Mouse (Mus musculus): Measurements from ENCODE around the gene Tbl2. TPM values are rescaled to one million over a fixed set of nuclear protein-coding genes. Genes with fewer than 3 reads are reported as not detected.
A peak's percentile ranks its signal among the peaks of the same experiment; 100 is the strongest.

The Tbl2 gene
- polyA plus RNA-seq, 1 experiment from 2014 or later = 13.7 TPM

DNA sequence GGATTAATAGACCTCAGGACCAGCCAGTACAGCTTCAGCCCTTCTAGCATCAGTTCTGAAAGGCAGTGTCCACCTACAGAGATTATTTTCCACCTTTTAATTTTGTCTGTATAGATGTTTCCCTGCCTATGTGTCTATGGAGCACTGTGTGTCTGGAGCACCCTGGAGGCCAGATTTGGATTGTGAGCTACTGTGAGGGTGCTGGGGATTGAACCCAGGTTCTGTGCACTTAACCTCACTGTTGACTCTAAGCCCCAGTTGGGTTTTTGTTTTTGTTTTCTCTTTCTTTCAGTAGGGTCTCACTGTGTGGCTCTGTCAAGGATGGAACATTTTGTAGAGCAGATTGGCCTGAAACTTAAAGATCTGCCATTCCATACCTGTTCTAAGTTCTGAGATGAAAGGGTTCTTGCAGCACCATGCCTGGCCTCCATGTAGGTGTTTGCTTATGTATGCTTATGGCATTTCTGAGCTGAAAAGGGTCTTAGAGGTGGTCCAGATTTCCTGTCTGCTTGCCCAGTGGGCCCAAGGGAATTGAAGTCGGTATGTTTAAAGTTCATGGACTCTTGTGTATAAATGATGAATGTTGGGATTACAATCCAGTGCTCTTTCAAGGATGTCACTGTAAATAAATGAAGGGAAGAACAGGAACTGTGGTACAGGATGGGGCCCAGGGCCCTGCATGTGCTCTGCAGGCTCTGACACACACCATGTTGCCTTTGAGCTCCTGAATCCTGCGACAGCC lies 40.0 kb downstream of the Tbl2 start:
- no peak for ATAC-seq
- H3K27me3 ChIP-seq = no peaks in the 10 kb centered on the region
- peak overlapping the region; percentile 98 for H3K9ac ChIP-seq (replicated peaks)
- peak overlapping the region; percentile 98 for H3K4me3 ChIP-seq (replicated peaks)
- peaks cover 5% of the 10 kb centered on the region; the same call in 1 of the 2 replicates for H3K9me3 ChIP-seq
- WGBS = 75% methylated on average over 2 of the region's 2 CpGs
- peak overlapping the region; percentile 92 for H3K4me2 ChIP-seq (replicated peaks)
- H3K36me3 ChIP-seq = peaks cover 8% of the 10 kb centered on the region; the same call in 1 of the 2 replicates
- peaks cover 52% of the 10 kb centered on the region for H3K4me1 ChIP-seq (replicated peaks)
- H3K27ac ChIP-seq = no peak overlapping the region

DNA sequence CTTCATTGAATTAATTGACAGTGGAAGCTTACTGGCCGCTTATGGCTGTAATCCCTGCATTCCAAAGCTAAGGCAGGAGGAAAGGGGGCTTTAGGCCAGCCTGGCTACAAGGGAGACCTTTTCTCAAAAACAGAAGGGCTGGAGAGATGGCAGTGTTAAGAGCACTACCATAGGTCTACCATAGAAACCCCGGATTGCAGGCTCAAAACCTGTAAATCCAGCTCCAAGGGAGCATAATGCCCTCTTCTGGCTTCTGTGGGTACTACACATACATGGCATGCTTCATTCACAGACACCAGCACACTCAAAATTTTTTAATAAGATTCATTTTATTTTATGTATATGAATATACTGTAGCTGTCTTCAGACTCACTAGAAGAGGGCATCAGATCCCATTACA lies 42.2 kb downstream of the Tbl2 start:
- H3K4me1 ChIP-seq (replicated peaks) = peaks cover 49% of the 10 kb centered on the region
- H3K4me2 ChIP-seq (replicated peaks) = no peak overlapping the region
- H3K27me3 ChIP-seq = no peaks in the 10 kb centered on the region
- no peak overlapping the region for H3K9ac ChIP-seq (replicated peaks)
- no peak for ATAC-seq
- no peak overlapping the region for H3K27ac ChIP-seq
- 24% methylated on average over 2 of the region's 2 CpGs for WGBS
- H3K9me3 ChIP-seq = no peaks in the 10 kb centered on the region
- H3K36me3 ChIP-seq = peaks cover 19% of the 10 kb centered on the region
- no peak overlapping the region for H3K4me3 ChIP-seq (replicated peaks)

DNA sequence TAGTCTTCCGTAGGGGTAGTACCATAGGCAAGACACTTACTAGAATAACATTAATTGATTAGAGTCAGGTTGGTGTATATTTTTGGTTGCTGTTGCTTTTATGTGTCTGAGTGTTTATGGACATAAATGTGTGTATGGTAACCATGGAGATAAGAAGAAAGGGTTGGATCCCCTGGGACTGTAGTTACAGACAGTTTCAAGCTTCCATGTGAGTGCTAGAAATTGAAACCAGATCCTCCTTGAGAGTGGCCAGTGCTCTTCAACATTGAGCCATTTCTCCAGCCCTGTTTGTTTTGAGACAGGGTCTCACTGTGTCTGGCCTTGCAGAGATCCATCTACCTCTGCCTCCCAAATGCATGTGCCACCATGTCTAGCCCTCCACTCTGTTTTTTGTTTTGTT lies 43.0 kb downstream of the Tbl2 start:
- Histone ChIP-seq H3K27me3 (no peaks in the 10 kb centered on the region), H3K4me2 (replicated peaks) (no peak overlapping the region), H3K36me3 (peaks cover 19% of the 10 kb centered on the region), H3K27ac (no peak overlapping the region), H3K9me3 (no peaks in the 10 kb centered on the region), H3K9ac (replicated peaks) (0 out of 2 replicates have a peak overlapping the region, but pooled peaks have one; percentile 2), H3K4me1 (replicated peaks) (peaks cover 49% of the 10 kb centered on the region), H3K4me3 (replicated peaks) (no peak overlapping the region)
- ATAC-seq = no peak
- 93% methylated on average over 1 of the region's 1 CpGs for WGBS

DNA sequence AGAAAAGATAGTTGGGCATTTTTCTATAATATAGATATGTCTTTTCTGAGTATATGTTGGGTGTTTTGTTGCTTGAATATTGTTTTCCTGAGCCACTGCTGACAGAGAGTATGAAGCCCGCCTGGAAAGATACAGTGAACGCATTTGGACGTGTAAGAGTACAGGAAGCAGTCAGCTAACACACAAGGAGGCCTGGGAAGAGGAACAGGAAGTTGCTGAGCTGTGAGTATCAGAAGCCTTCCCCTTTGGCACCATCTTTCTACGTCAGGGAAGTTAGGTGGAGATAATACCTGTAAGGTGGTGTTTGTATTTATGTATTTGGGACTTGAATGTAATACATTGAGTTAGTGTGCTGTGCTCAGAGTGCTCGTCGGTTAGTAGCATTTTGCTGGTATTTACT lies 46.9 kb downstream of the Tbl2 start:
- no peak overlapping the region for H3K4me3 ChIP-seq (replicated peaks)
- peaks cover 23% of the 10 kb centered on the region for H3K4me1 ChIP-seq (replicated peaks)
- H3K27ac ChIP-seq = no peak overlapping the region
- H3K27me3 ChIP-seq = no peaks in the 10 kb centered on the region
- no peak overlapping the region for H3K4me2 ChIP-seq (replicated peaks)
- 90% methylated on average over 6 of the region's 6 CpGs for WGBS
- H3K36me3 ChIP-seq = peaks cover 41% of the 10 kb centered on the region
- no peak overlapping the region for H3K9ac ChIP-seq (replicated peaks)
- no peak for ATAC-seq
- no peaks in the 10 kb centered on the region for H3K9me3 ChIP-seq

DNA sequence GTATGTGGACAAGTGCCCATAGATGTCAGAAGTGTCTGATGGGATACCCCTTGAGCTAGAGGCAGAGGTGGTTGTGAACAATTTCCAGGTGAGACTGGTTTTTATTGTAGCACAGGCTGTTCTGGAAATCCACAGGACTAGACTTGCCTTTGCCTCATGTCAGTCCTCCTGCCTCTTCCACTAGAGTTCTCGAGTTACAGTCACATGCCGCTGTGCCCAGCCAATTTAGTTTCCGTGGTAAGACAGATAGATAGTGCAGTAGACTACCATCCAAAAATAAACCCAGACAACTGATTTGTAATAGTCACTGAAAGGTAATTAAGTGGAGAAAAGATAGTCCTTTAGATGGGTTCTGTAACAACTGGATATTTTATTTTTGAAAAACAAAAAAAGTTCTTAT lies 53.3 kb downstream of the Tbl2 start:
- H3K4me3 ChIP-seq (replicated peaks) = no peak overlapping the region
- ATAC-seq = no peak
- no peak overlapping the region for H3K27ac ChIP-seq
- peaks cover 76% of the 10 kb centered on the region for H3K36me3 ChIP-seq
- H3K9ac ChIP-seq (replicated peaks) = no peak overlapping the region
- no peak overlapping the region for H3K4me2 ChIP-seq (replicated peaks)
- no peaks in the 10 kb centered on the region for H3K4me1 ChIP-seq (replicated peaks)
- WGBS = 93% methylated on average over 3 of the region's 3 CpGs
- H3K27me3 ChIP-seq = no peaks in the 10 kb centered on the region
- no peaks in the 10 kb centered on the region for H3K9me3 ChIP-seq

DNA sequence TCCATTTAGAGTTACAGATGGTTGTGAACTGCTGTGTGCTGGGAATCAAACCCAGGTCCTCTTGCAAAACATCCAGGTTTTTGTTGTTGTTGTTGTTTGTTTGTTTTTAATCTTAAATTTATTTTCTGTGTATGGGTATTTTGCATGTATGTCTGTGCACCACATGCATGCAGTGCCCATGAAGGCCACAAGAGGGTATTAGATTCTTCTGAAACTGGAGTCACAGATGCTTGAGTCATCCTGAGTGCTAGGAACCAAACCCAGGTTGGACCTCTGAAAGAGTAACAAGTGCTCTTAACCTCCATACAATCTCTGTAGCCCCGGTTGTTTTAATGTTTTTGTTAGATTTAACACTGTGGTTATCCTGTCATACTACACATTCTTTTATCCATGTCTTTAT lies 58.7 kb downstream of the Tbl2 start:
- Histone ChIP-seq H3K4me2 (replicated peaks) (no peak overlapping the region), H3K9ac (replicated peaks) (no peak overlapping the region), H3K27me3 (no peaks in the 10 kb centered on the region), H3K4me3 (replicated peaks) (no peak overlapping the region), H3K27ac (no peak overlapping the region), H3K36me3 (peaks cover 83% of the 10 kb centered on the region), H3K9me3 (no peaks in the 10 kb centered on the region), H3K4me1 (replicated peaks) (no peaks in the 10 kb centered on the region)
- WGBS = 94% methylated on average over 1 of the region's 1 CpGs
- ATAC-seq = no peak

Small RNA genes within 50 kb of the gene (microRNA-seq; reads per million reads assigned to microRNA genes)
- gene Gm25315 = not detected

Other genes with a start within 250 kb of the Tbl2 start
- gene Tmem270, start 242.9 kb upstream of the Tbl2 start, polyA plus RNA-seq (2015; fragmentation: Nextera tagmentation; extraction: Ambion mirVana) = not detected in 2 replicates
- 0.26 and 0.35 TPM in 2 replicates for gene Cldn13, start 234.1 kb upstream of the Tbl2 start, polyA plus RNA-seq (2015; fragmentation: Nextera tagmentation; extraction: Ambion mirVana)
- 7.5 and 7.7 TPM in 2 replicates for gene Mettl27, start 217.3 kb upstream of the Tbl2 start, polyA plus RNA-seq (2015; fragmentation: Nextera tagmentation; extraction: Ambion mirVana)
- gene Cldn4, start 202.7 kb upstream of the Tbl2 start, polyA plus RNA-seq (2015; fragmentation: Nextera tagmentation; extraction: Ambion mirVana) = not detected in 2 replicates
- gene Cldn3, start 163.4 kb upstream of the Tbl2 start, polyA plus RNA-seq (2015; fragmentation: Nextera tagmentation; extraction: Ambion mirVana) = 1.7 and 1.8 TPM in 2 replicates
- 50.7 and 51.2 TPM in 2 replicates for gene Abhd11, start 140.5 kb upstream of the Tbl2 start, polyA plus RNA-seq (2015; fragmentation: Nextera tagmentation; extraction: Ambion mirVana)
- 63.4 and 69.7 TPM in 2 replicates for gene Stx1a, start 126.2 kb upstream of the Tbl2 start, polyA plus RNA-seq (2015; fragmentation: Nextera tagmentation; extraction: Ambion mirVana)
- 40.4 and 41.3 TPM in 2 replicates for gene Dnajc30, start 85.5 kb upstream of the Tbl2 start, polyA plus RNA-seq (2015; fragmentation: Nextera tagmentation; extraction: Ambion mirVana)
- gene Bud23, start 84.7 kb upstream of the Tbl2 start, polyA plus RNA-seq (2015; fragmentation: Nextera tagmentation; extraction: Ambion mirVana) = 89.8 and 103 TPM in 2 replicates
- 24.0 and 32.1 TPM in 2 replicates for gene Vps37d, start 71.4 kb upstream of the Tbl2 start, polyA plus RNA-seq (2015; fragmentation: Nextera tagmentation; extraction: Ambion mirVana)
- 1.2 and 1.6 TPM in 2 replicates for gene Mlxipl, start 59.8 kb upstream of the Tbl2 start, polyA plus RNA-seq (2015; fragmentation: Nextera tagmentation; extraction: Ambion mirVana)
- gene Bcl7b, start 18.6 kb downstream of the Tbl2 start, polyA plus RNA-seq (2015; fragmentation: Nextera tagmentation; extraction: Ambion mirVana) = 49.6 and 51.2 TPM in 2 replicates
- 40.0 and 44.3 TPM in 2 replicates for gene Baz1b, start 37.6 kb downstream of the Tbl2 start, polyA plus RNA-seq (2015; fragmentation: Nextera tagmentation; extraction: Ambion mirVana)
- gene Fzd9, start 101.6 kb downstream of the Tbl2 start, polyA plus RNA-seq (2015; fragmentation: Nextera tagmentation; extraction: Ambion mirVana) = 11.3 and 12.2 TPM in 2 replicates
- 0.28 TPM in 1 of 2 replicates, not detected in the other for gene Fkbp6, start 200.4 kb downstream of the Tbl2 start, polyA plus RNA-seq (2015; fragmentation: Nextera tagmentation; extraction: Ambion mirVana)
- 0.11 TPM in 1 of 2 replicates, not detected in the other for gene Trim50, start 203.6 kb downstream of the Tbl2 start, polyA plus RNA-seq (2015; fragmentation: Nextera tagmentation; extraction: Ambion mirVana)
- 30.8 and 33.9 TPM in 2 replicates for gene Nsun5, start 220.3 kb downstream of the Tbl2 start, polyA plus RNA-seq (2015; fragmentation: Nextera tagmentation; extraction: Ambion mirVana)
- gene Pom121, start 244.9 kb downstream of the Tbl2 start, polyA plus RNA-seq (2015; fragmentation: Nextera tagmentation; extraction: Ambion mirVana) = 13.8 and 15.2 TPM in 2 replicates

Data from midbrain, embryonic 13.5 days (tissue).